ENCODE assay signal across 9 mouse cellular contexts in the genomic region with DNA sequence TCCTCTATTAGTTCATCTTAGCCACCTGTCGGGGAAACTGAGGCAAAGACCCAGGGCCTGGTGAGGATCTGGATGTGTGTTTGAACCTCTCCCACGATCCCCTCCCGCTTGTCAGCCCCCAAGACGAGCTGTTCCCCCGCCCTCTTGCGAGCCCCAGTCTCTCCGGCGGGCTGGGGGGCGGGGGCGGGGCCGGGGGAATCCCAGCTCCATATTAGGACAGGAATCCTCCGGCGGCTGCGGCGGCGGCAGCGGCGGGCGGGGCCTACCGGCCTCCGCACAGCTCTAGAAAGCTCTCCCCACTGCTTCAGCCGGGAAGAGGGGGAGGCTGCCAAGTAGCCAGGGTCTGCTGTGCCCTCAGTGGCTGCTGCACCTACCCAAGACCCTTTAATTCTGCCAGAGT. TPM values are rescaled to one million over a fixed set of nuclear protein-coding genes. Genes with fewer than 3 reads are reported as not detected.
DNase-seq lines count a peak whose midpoint lies in the region; ATAC-seq lines count a peak whose summit lies in the region.
"Had no signal": no experiment of that assay in that cellular context is flagged by ENCODE, and none has a peak within 500 bp of the region (broad histone marks: within the 10 kb centered on the region; RNA-seq: fewer than 3 reads in every experiment).

No protein-coding gene starts in this region.

- H3K4me3 ChIP-seq in heart, embryonic 16.5 days (ENCODE audit: low read length): peak overlapping the region; percentile 16; the same call in 1 of the 2 replicates
- H3K4me3 ChIP-seq in hindbrain, embryonic 15.5 days: peak overlapping the region; percentile 41
- peak overlapping the region; percentile 52 for H3K4me3 ChIP-seq in neural tube, embryonic 15.5 days (replicated peaks)

- H3K4me1 ChIP-seq in heart, embryonic 16.5 days (ENCODE audit: control insufficient read depth, insufficient read depth, low read length): peaks cover 23% of the 10 kb centered on the region
- peaks cover 52% of the 10 kb centered on the region for H3K4me1 ChIP-seq in hindbrain, embryonic 15.5 days (replicated peaks)
- H3K4me1 ChIP-seq in neural tube, embryonic 15.5 days: peaks cover 55% of the 10 kb centered on the region

- no peaks in the 10 kb centered on the region for H3K36me3 ChIP-seq in heart, embryonic 16.5 days (ENCODE audit: control insufficient read depth, insufficient read depth)
- 0 out of 2 replicates have a peak, but pooled peaks cover 5% of the 10 kb centered on the region for H3K36me3 ChIP-seq in hindbrain, embryonic 15.5 days
- H3K36me3 ChIP-seq in neural tube, embryonic 15.5 days: 0 out of 2 replicates have a peak, but pooled peaks cover 7% of the 10 kb centered on the region

- no peak overlapping the region for H3K9ac ChIP-seq in heart, embryonic 16.5 days (ENCODE audit: low read length)
- peak overlapping the region; percentile 32; the same call in 1 of the 2 replicates for H3K9ac ChIP-seq in hindbrain, embryonic 15.5 days
- peak overlapping the region; percentile 31; the same call in 1 of the 2 replicates for H3K9ac ChIP-seq in neural tube, embryonic 15.5 days (replicated peaks)

- peak overlapping the region; percentile 54 for H3K4me2 ChIP-seq in heart, embryonic 16.5 days (ENCODE audit: low read depth, low read length)
- H3K4me2 ChIP-seq in hindbrain, embryonic 15.5 days: peak overlapping the region; percentile 57
- H3K4me2 ChIP-seq in neural tube, embryonic 15.5 days: peak overlapping the region; percentile 76

- intact Hi-C loops in heart, postnatal 14 days (cut with DNase I): no loop called here

- no peaks in the 10 kb centered on the region for H3K9me3 ChIP-seq in heart, embryonic 16.5 days (replicated peaks; ENCODE audit: control insufficient read depth, low read length)
- H3K9me3 ChIP-seq in hindbrain, embryonic 15.5 days: no peaks in the 10 kb centered on the region
- no peaks in the 10 kb centered on the region for H3K9me3 ChIP-seq in neural tube, embryonic 15.5 days (replicated peaks)

- WGBS in heart, embryonic 16.5 days: 1% methylated on average over 21 of the region's 22 CpGs
- WGBS in hindbrain, embryonic 15.5 days: 2% methylated on average over 22 of the region's 22 CpGs
- 3% methylated on average over 12 of the region's 22 CpGs for WGBS in neural tube, embryonic 15.5 days

- DNase-seq in heart, postnatal 14 days: no peak
- DNase-seq in cerebellum, postnatal 25 days: peak; percentile 48 to 66
- no peak for DNase-seq in thymus, adult 18-20 months
- DNase-seq in liver: no peak
- no peak for DNase-seq in lung, postnatal 14 days

- no peak overlapping the region for H3K27ac ChIP-seq in heart, embryonic 16.5 days (ENCODE audit: low read length)
- 0 out of 2 replicates have a peak overlapping the region, but pooled peaks have one; percentile 73 for H3K27ac ChIP-seq in hindbrain, embryonic 15.5 days (replicated peaks)
- peak overlapping the region; percentile 75; the same call in 1 of the 2 replicates for H3K27ac ChIP-seq in neural tube, embryonic 15.5 days (replicated peaks)

- H3K27me3 ChIP-seq in heart, embryonic 16.5 days (ENCODE audit: control insufficient read depth, insufficient read depth, low read length): peaks cover 23% of the 10 kb centered on the region
- peaks cover 39% of the 10 kb centered on the region for H3K27me3 ChIP-seq in hindbrain, embryonic 15.5 days
- peaks cover 49% of the 10 kb centered on the region for H3K27me3 ChIP-seq in neural tube, embryonic 15.5 days (replicated peaks)

- ATAC-seq in heart, embryonic 16.5 days (replicated peaks; ENCODE audit: extremely low read depth, insufficient read depth, low FRiP score): no peak
- no peak for ATAC-seq in hindbrain, embryonic 15.5 days (ENCODE audit: low FRiP score, low read depth)
- peak; percentile 21; the same call in 1 of the 2 replicates for ATAC-seq in neural tube, embryonic 15.5 days (ENCODE audit: low FRiP score)

RNA-seq across cellular contexts. Expression of gene Npas4, which starts 0.6 kb away (rescaled TPM):
- 0.09 and 0.10 TPM in 2 replicates for polyA plus RNA-seq in heart, embryonic 16.5 days (2015; fragmentation: Nextera tagmentation; extraction: Ambion mirVana)
- not detected for total RNA-seq in heart, postnatal 14 days (2021)
- polyA plus RNA-seq in hindbrain, embryonic 15.5 days (2015; fragmentation: Nextera tagmentation; extraction: Ambion mirVana): 0.31 and 0.51 TPM in 2 replicates
- polyA plus RNA-seq in neural tube, embryonic 15.5 days (2015; fragmentation: Nextera tagmentation; extraction: Ambion mirVana): 0.36 and 0.42 TPM in 2 replicates
- total RNA-seq: hematopoietic stem cell, adult 5-6 weeks had no signal

RNA-seq across cellular contexts. Expression of gene Mrpl11, which starts 28.8 kb away (rescaled TPM):
- 88.9 and 94.5 TPM in 2 replicates for polyA plus RNA-seq in heart, embryonic 16.5 days (2015; fragmentation: Nextera tagmentation; extraction: Ambion mirVana)
- total RNA-seq in heart, postnatal 14 days (2021): 10 to 100 TPM; 54.4 to 59.0 TPM
- 95.7 and 101 TPM in 2 replicates for polyA plus RNA-seq in hindbrain, embryonic 15.5 days (2015; fragmentation: Nextera tagmentation; extraction: Ambion mirVana)
- polyA plus RNA-seq in neural tube, embryonic 15.5 days (2015; fragmentation: Nextera tagmentation; extraction: Ambion mirVana): 97.3 and 105 TPM in 2 replicates

RNA-seq across cellular contexts. Expression of gene Slc29a2, which starts 32.9 kb away (rescaled TPM):
- polyA plus RNA-seq in heart, embryonic 16.5 days (2015; fragmentation: Nextera tagmentation; extraction: Ambion mirVana): 12.6 and 13.8 TPM in 2 replicates
- 10 to 100 TPM; 15.2 to 15.3 TPM for total RNA-seq in heart, postnatal 14 days (2021)
- polyA plus RNA-seq in hindbrain, embryonic 15.5 days (2015; fragmentation: Nextera tagmentation; extraction: Ambion mirVana): 12.2 and 15.4 TPM in 2 replicates
- polyA plus RNA-seq in neural tube, embryonic 15.5 days (2015; fragmentation: Nextera tagmentation; extraction: Ambion mirVana): 12.8 and 14.0 TPM in 2 replicates

RNA-seq across cellular contexts. Expression of gene Peli3, which starts 47.8 kb away (rescaled TPM):
- polyA plus RNA-seq in heart, embryonic 16.5 days (2015; fragmentation: Nextera tagmentation; extraction: Ambion mirVana): 0.51 and 0.85 TPM in 2 replicates
- 1 to 10 TPM in 1 of 2 experiments, under 1 TPM in 1; 0.73 to 1.1 TPM for total RNA-seq in heart, postnatal 14 days (2021)
- polyA plus RNA-seq in hindbrain, embryonic 15.5 days (2015; fragmentation: Nextera tagmentation; extraction: Ambion mirVana): 13.3 and 13.7 TPM in 2 replicates
- 12.0 and 13.2 TPM in 2 replicates for polyA plus RNA-seq in neural tube, embryonic 15.5 days (2015; fragmentation: Nextera tagmentation; extraction: Ambion mirVana)

RNA-seq across cellular contexts. Expression of gene B4gat1, which starts 47.9 kb away (rescaled TPM):
- polyA plus RNA-seq in heart, embryonic 16.5 days (2015; fragmentation: Nextera tagmentation; extraction: Ambion mirVana): 43.4 and 43.5 TPM in 2 replicates
- 10 to 100 TPM; 40.8 to 44.4 TPM for total RNA-seq in heart, postnatal 14 days (2021)
- 93.1 and 97.9 TPM in 2 replicates for polyA plus RNA-seq in hindbrain, embryonic 15.5 days (2015; fragmentation: Nextera tagmentation; extraction: Ambion mirVana)
- 103 and 113 TPM in 2 replicates for polyA plus RNA-seq in neural tube, embryonic 15.5 days (2015; fragmentation: Nextera tagmentation; extraction: Ambion mirVana)
- total RNA-seq: hematopoietic stem cell, adult 5-6 weeks had no signal

Comparison
In these comparisons a context has a peak if more than half of its experiments do, and no peak if none do; other contexts are left out.
1. DNase-seq: peak in cerebellum, postnatal 25 days (2 of 2); none in heart, postnatal 14 days (0 of 2), thymus, adult 18-20 months (0 of 2), liver (single experiment) and lung, postnatal 14 days (single experiment).
2. Peak in every context shown above with its lines, with median percentiles within 50 percentile points of each other: H3K4me2 ChIP-seq and H3K4me3 ChIP-seq.